Mouse (Mus musculus): ENCODE data around the gene Zfp467.

- TF ChIP-seq POLR2A (IDR thresholded peaks at IDR 0.05; ENCODE audit: low read depth, low read length) = no peak
- no peak for TF ChIP-seq CTCF (conservative IDR thresholded peaks at IDR 0.05; ENCODE audit: insufficient read depth, insufficient read length, low read depth, low read length)
These were observed 32.8 kb upstream of the Zfp467 start for GRCm38 (mm10) chr6:48478446-48478845.

Data from kidney, adult 2 months (tissue).